Mouse (Mus musculus) heart, embryonic 13.5 days (tissue): Measurements from ENCODE around the gene Dyrk2. TPM values are rescaled to one million over a fixed set of nuclear protein-coding genes. Genes with fewer than 3 reads are reported as not detected.

Experiments used
- ATAC-seq: fragments of 200-750 bp; cut with Nextera tagmentation; 2 replicates; pipeline ENCODE4 v1.8.0; 2017; ENCODE audit warnings: moderate TSS enrichment; ENCODE audit not compliant: insufficient number of reproducible peaks, low FRiP score, low TSS enrichment; ENCODE audit errors: extremely low read depth
- H3K27ac ChIP-seq: fragments of 300-500 bp; sonication (generic); replicated peaks from 2 replicates; pipeline ENCODE4 v1.5.1; 2015; ENCODE audit warnings: moderate library complexity, mild to moderate bottlenecking, inconsistent platforms
- H3K27me3 ChIP-seq: fragments of 300-500 bp; sonication (generic); replicated peaks from 2 replicates; pipeline ENCODE4 v1.6.1; 2015; ENCODE audit warnings: mild to moderate bottlenecking, inconsistent platforms
- H3K36me3 ChIP-seq: fragments of 300-500 bp; sonication (generic); 2 replicates; pipeline ENCODE4 v1.6.1; 2015; ENCODE audit warnings: mild to moderate bottlenecking, inconsistent platforms
- H3K4me1 ChIP-seq: fragments of 300-500 bp; sonication (generic); 2 replicates; pipeline ENCODE4 v1.6.1; 2015; ENCODE audit warnings: inconsistent platforms
- H3K4me2 ChIP-seq: fragments of 300-500 bp; sonication (generic); 2 replicates; pipeline ENCODE4 v1.6.1; 2015; ENCODE audit warnings: inconsistent platforms, mild to moderate bottlenecking, moderate library complexity
- H3K4me3 ChIP-seq: fragments of 300-500 bp; sonication (generic); 2 replicates; pipeline ENCODE4 v1.5.1; 2015; ENCODE audit warnings: moderate library complexity, mild to moderate bottlenecking, inconsistent platforms
- H3K9ac ChIP-seq: fragments of 300-500 bp; sonication (generic); 2 replicates; pipeline ENCODE4 v1.6.1; 2015; ENCODE audit warnings: inconsistent platforms, mild to moderate bottlenecking, moderate library complexity
- H3K9me3 ChIP-seq: fragments of 300-500 bp; sonication (generic); 2 replicates; pipeline ENCODE4 v1.6.1; 2016; ENCODE audit warnings: inconsistent platforms
- WGBS: fragments of 180-500 bp; shearing (Covaris S2); methylation state at CpG from one replicate; pipeline ENCODE4 v1.1.7; 2015; ENCODE audit warnings: mixed read lengths; 5-methylcytosine and 5-hydroxymethylcytosine counted together
- polyA plus RNA-seq: library from polyadenylated mRNA; unstranded; fragments of >200 nt; fragmentation: Nextera tagmentation; extraction: Ambion mirVana; gene quantifications from 2 replicates; pipeline ENCODE4 v1.2.1, GENCODE M21; 2015

Dyrk2 gene
- 8.4 and 9.2 TPM in 2 replicates for polyA plus RNA-seq

GRCm38 (mm10) chr10:118870201-118870980, at the start of gene Dyrk2:
Gene Dyrk2, minus strand, starts transcription at chr10:118870209.
- Histone ChIP-seq H3K4me2 (peak within 1 kb of the TSS; percentile 98), H3K36me3 (peaks cover 7% of the 10 kb centered on the region), H3K9ac (peak within 1 kb of the TSS; percentile 100), H3K27me3 (no peaks in the 10 kb centered on the region), H3K9me3 (0 out of 2 replicates have a peak, but pooled peaks cover 5% of the 10 kb centered on the region), H3K4me3 (peak within 1 kb of the TSS; percentile 99), H3K4me1 (peaks cover 29% of the 10 kb centered on the region), H3K27ac (peak within 1 kb of the TSS; percentile 97)
- WGBS = 11% methylated on average over 16 of the region's 16 CpGs
- ATAC-seq = no peak

GRCm38 (mm10) chr10:118902625-118903024, 32.6 kb upstream of the Dyrk2 start:
- no peak overlapping the region for H3K9ac ChIP-seq
- H3K4me2 ChIP-seq = no peak overlapping the region

GRCm38 (mm10) chr10:118893645-118894044, 23.6 kb upstream of the Dyrk2 start:
- H3K4me3 ChIP-seq = no peak overlapping the region
- no peaks in the 10 kb centered on the region for H3K36me3 ChIP-seq
- no peak overlapping the region for H3K27ac ChIP-seq
- no peak overlapping the region for H3K9ac ChIP-seq
- no peaks in the 10 kb centered on the region for H3K4me1 ChIP-seq
- no peak for ATAC-seq
- 77% methylated on average over 3 of the region's 3 CpGs for WGBS
- 0 out of 2 replicates have a peak, but pooled peaks cover 3% of the 10 kb centered on the region for H3K9me3 ChIP-seq
- H3K27me3 ChIP-seq = no peaks in the 10 kb centered on the region
- no peak overlapping the region for H3K4me2 ChIP-seq

More at GRCm38 (mm10) chr10:118902625-118903024, 32.6 kb upstream of the Dyrk2 start:
- 0 out of 2 replicates have a peak, but pooled peaks cover 3% of the 10 kb centered on the region for H3K9me3 ChIP-seq
- no peaks in the 10 kb centered on the region for H3K36me3 ChIP-seq
- H3K27ac ChIP-seq = no peak overlapping the region
- H3K4me1 ChIP-seq = no peaks in the 10 kb centered on the region
- no peak overlapping the region for H3K4me3 ChIP-seq
- WGBS = 68% methylated on average over 10 of the region's 10 CpGs
- H3K27me3 ChIP-seq = no peaks in the 10 kb centered on the region
- ATAC-seq = no peak

GRCm38 (mm10) chr10:118884126-118884525, 14.1 kb upstream of the Dyrk2 start:
- 64% methylated on average over 2 of the region's 2 CpGs for WGBS
- no peak for ATAC-seq
- H3K27me3 ChIP-seq = no peaks in the 10 kb centered on the region

GRCm38 (mm10) chr10:118883317-118883716, 13.3 kb upstream of the Dyrk2 start:
- 76% methylated on average over 11 of the region's 11 CpGs for WGBS
- no peaks in the 10 kb centered on the region for H3K27me3 ChIP-seq
- ATAC-seq = no peak
- no peaks in the 10 kb centered on the region for H3K9me3 ChIP-seq
- no peaks in the 10 kb centered on the region for H3K4me1 ChIP-seq
- no peak overlapping the region for H3K4me3 ChIP-seq
- no peak overlapping the region for H3K4me2 ChIP-seq
- H3K36me3 ChIP-seq = no peaks in the 10 kb centered on the region
- no peak overlapping the region for H3K27ac ChIP-seq
- no peak overlapping the region for H3K9ac ChIP-seq

More at GRCm38 (mm10) chr10:118884126-118884525, 14.1 kb upstream of the Dyrk2 start:
- Histone ChIP-seq H3K9ac (no peak overlapping the region), H3K9me3 (no peaks in the 10 kb centered on the region), H3K4me3 (no peak overlapping the region), H3K4me1 (no peaks in the 10 kb centered on the region), H3K27ac (no peak overlapping the region), H3K36me3 (no peaks in the 10 kb centered on the region), H3K4me2 (no peak overlapping the region)

- H3K4me1 ChIP-seq = no peaks in the 10 kb centered on the region
- no peak overlapping the region for H3K4me2 ChIP-seq
- no peak for ATAC-seq
- H3K27me3 ChIP-seq = no peaks in the 10 kb centered on the region
- no peak overlapping the region for H3K9ac ChIP-seq
- no peaks in the 10 kb centered on the region for H3K9me3 ChIP-seq
- H3K4me3 ChIP-seq = no peak overlapping the region
- WGBS = 77% methylated on average over 12 of the region's 12 CpGs
- no peak overlapping the region for H3K27ac ChIP-seq
- H3K36me3 ChIP-seq = no peaks in the 10 kb centered on the region
These were observed 12.4 kb upstream of the Dyrk2 start for GRCm38 (mm10) chr10:118882258-118882885.

- ATAC-seq = no peak
These were observed 10.8 kb upstream of the Dyrk2 start for GRCm38 (mm10) chr10:118880776-118881175.

GRCm38 (mm10) chr10:118872196-118872595, 2.2 kb upstream of the Dyrk2 start:
- H3K4me1 ChIP-seq = peaks cover 12% of the 10 kb centered on the region
- H3K9ac ChIP-seq = no peak overlapping the region
- no peak overlapping the region for H3K27ac ChIP-seq
- no peak overlapping the region for H3K4me2 ChIP-seq
- 69% methylated on average over 2 of the region's 2 CpGs for WGBS
- H3K27me3 ChIP-seq = no peaks in the 10 kb centered on the region
- no peak for ATAC-seq
- H3K36me3 ChIP-seq = no peaks in the 10 kb centered on the region
- 0 out of 2 replicates have a peak, but pooled peaks cover 5% of the 10 kb centered on the region for H3K9me3 ChIP-seq
- H3K4me3 ChIP-seq = no peak overlapping the region

More at GRCm38 (mm10) chr10:118880776-118881175, 10.8 kb upstream of the Dyrk2 start:
- H3K27ac ChIP-seq = no peak overlapping the region
- H3K27me3 ChIP-seq = no peaks in the 10 kb centered on the region
- H3K4me3 ChIP-seq = no peak overlapping the region
- no peak overlapping the region for H3K9ac ChIP-seq
- no peaks in the 10 kb centered on the region for H3K36me3 ChIP-seq
- H3K4me1 ChIP-seq = no peaks in the 10 kb centered on the region
- 75% methylated on average over 2 of the region's 2 CpGs for WGBS
- no peak overlapping the region for H3K4me2 ChIP-seq
- no peaks in the 10 kb centered on the region for H3K9me3 ChIP-seq

- no peak for ATAC-seq
- no peaks in the 10 kb centered on the region for H3K27me3 ChIP-seq
- H3K27ac ChIP-seq = peak overlapping the region; percentile 97
- peak overlapping the region; percentile 98 for H3K4me2 ChIP-seq
- H3K4me3 ChIP-seq = peak overlapping the region; percentile 99
- WGBS = under 1% methylated on average over 16 of the region's 16 CpGs
- peak overlapping the region; percentile 100 for H3K9ac ChIP-seq
- peaks cover 15% of the 10 kb centered on the region for H3K36me3 ChIP-seq
- H3K9me3 ChIP-seq = 0 out of 2 replicates have a peak, but pooled peaks cover 5% of the 10 kb centered on the region
- peaks cover 37% of the 10 kb centered on the region for H3K4me1 ChIP-seq
These were observed 413 bp downstream of the Dyrk2 start for GRCm38 (mm10) chr10:118869591-118870001.

- peak overlapping the region; percentile 100 for H3K9ac ChIP-seq
- peak overlapping the region; percentile 97 for H3K27ac ChIP-seq
- peak overlapping the region; percentile 98 for H3K4me2 ChIP-seq
- no peaks in the 10 kb centered on the region for H3K27me3 ChIP-seq
- WGBS = under 1% methylated on average over 96 of the region's 130 CpGs
- H3K36me3 ChIP-seq = peaks cover 22% of the 10 kb centered on the region
- 0 out of 2 replicates have a peak, but pooled peaks cover 5% of the 10 kb centered on the region for H3K9me3 ChIP-seq
- peak; percentile 67 for ATAC-seq
- H3K4me1 ChIP-seq = peaks cover 43% of the 10 kb centered on the region
- peak overlapping the region; percentile 99 for H3K4me3 ChIP-seq
These were observed 1.1 kb downstream of the Dyrk2 start for GRCm38 (mm10) chr10:118868601-118869590.
